Mouse (Mus musculus) heart, embryonic 13.5 days (tissue): Measurements from ENCODE around the gene Dennd1a. TPM values are rescaled to one million over a fixed set of nuclear protein-coding genes. Genes with fewer than 3 reads are reported as not detected.

Experiments used
- ATAC-seq: fragments of 200-750 bp; cut with Nextera tagmentation; 2 replicates; pipeline ENCODE4 v1.8.0; 2017; ENCODE audit warnings: moderate TSS enrichment; ENCODE audit not compliant: insufficient number of reproducible peaks, low FRiP score, low TSS enrichment; ENCODE audit errors: extremely low read depth
- H3K27ac ChIP-seq: fragments of 300-500 bp; sonication (generic); replicated peaks from 2 replicates; pipeline ENCODE4 v1.5.1; 2015; ENCODE audit warnings: moderate library complexity, mild to moderate bottlenecking, inconsistent platforms
- H3K27me3 ChIP-seq: fragments of 300-500 bp; sonication (generic); replicated peaks from 2 replicates; pipeline ENCODE4 v1.6.1; 2015; ENCODE audit warnings: mild to moderate bottlenecking, inconsistent platforms
- H3K36me3 ChIP-seq: fragments of 300-500 bp; sonication (generic); 2 replicates; pipeline ENCODE4 v1.6.1; 2015; ENCODE audit warnings: mild to moderate bottlenecking, inconsistent platforms
- H3K4me1 ChIP-seq: fragments of 300-500 bp; sonication (generic); 2 replicates; pipeline ENCODE4 v1.6.1; 2015; ENCODE audit warnings: inconsistent platforms
- H3K4me2 ChIP-seq: fragments of 300-500 bp; sonication (generic); 2 replicates; pipeline ENCODE4 v1.6.1; 2015; ENCODE audit warnings: inconsistent platforms, mild to moderate bottlenecking, moderate library complexity
- H3K4me3 ChIP-seq: fragments of 300-500 bp; sonication (generic); 2 replicates; pipeline ENCODE4 v1.5.1; 2015; ENCODE audit warnings: moderate library complexity, mild to moderate bottlenecking, inconsistent platforms
- H3K9ac ChIP-seq: fragments of 300-500 bp; sonication (generic); 2 replicates; pipeline ENCODE4 v1.6.1; 2015; ENCODE audit warnings: inconsistent platforms, mild to moderate bottlenecking, moderate library complexity
- H3K9me3 ChIP-seq: fragments of 300-500 bp; sonication (generic); 2 replicates; pipeline ENCODE4 v1.6.1; 2016; ENCODE audit warnings: inconsistent platforms
- WGBS: fragments of 180-500 bp; shearing (Covaris S2); methylation state at CpG from one replicate; pipeline ENCODE4 v1.1.7; 2015; ENCODE audit warnings: mixed read lengths; 5-methylcytosine and 5-hydroxymethylcytosine counted together
- polyA plus RNA-seq: library from polyadenylated mRNA; unstranded; fragments of >200 nt; fragmentation: Nextera tagmentation; extraction: Ambion mirVana; gene quantifications from 2 replicates; pipeline ENCODE4 v1.2.1, GENCODE M21; 2015

Dennd1a gene
- polyA plus RNA-seq, 1 experiment from 2014 or later, result 11.4 TPM

GRCm38 (mm10) chr2:38196199-38197060 lies 90.8 kb downstream of the Dennd1a start:
- no peaks in the 10 kb centered on the region for H3K27me3 ChIP-seq
- H3K9me3 ChIP-seq, result no peaks in the 10 kb centered on the region
- WGBS, result 31% methylated on average over 9 of the region's 9 CpGs
- peak overlapping the region; percentile 48 for H3K4me2 ChIP-seq
- peak overlapping the region; percentile 12; the same call in 1 of the 2 replicates for H3K4me3 ChIP-seq
- no peak overlapping the region for H3K9ac ChIP-seq
- H3K27ac ChIP-seq, result peak overlapping the region; percentile 34
- no peaks in the 10 kb centered on the region for H3K36me3 ChIP-seq
- peaks cover 13% of the 10 kb centered on the region for H3K4me1 ChIP-seq
- no peak for ATAC-seq

GRCm38 (mm10) chr2:38192007-38192406 lies 95.2 kb downstream of the Dennd1a start:
- no peak for ATAC-seq
- Histone ChIP-seq H3K9me3 (no peaks in the 10 kb centered on the region), H3K4me1 (peaks cover 17% of the 10 kb centered on the region), H3K36me3 (no peaks in the 10 kb centered on the region), H3K4me3 (no peak overlapping the region), H3K27ac (no peak overlapping the region), H3K9ac (no peak overlapping the region), H3K27me3 (no peaks in the 10 kb centered on the region), H3K4me2 (no peak overlapping the region)
- 97% methylated on average over 1 of the region's 1 CpGs for WGBS

GRCm38 (mm10) chr2:38191601-38192000 lies 95.6 kb downstream of the Dennd1a start:
- no peak overlapping the region for H3K9ac ChIP-seq
- H3K27me3 ChIP-seq, result no peaks in the 10 kb centered on the region
- no peak for ATAC-seq
- H3K4me2 ChIP-seq, result no peak overlapping the region
- H3K36me3 ChIP-seq, result no peaks in the 10 kb centered on the region
- H3K4me3 ChIP-seq, result no peak overlapping the region
- H3K9me3 ChIP-seq, result no peaks in the 10 kb centered on the region
- no peak overlapping the region for H3K27ac ChIP-seq
- H3K4me1 ChIP-seq, result peaks cover 13% of the 10 kb centered on the region

DNA sequence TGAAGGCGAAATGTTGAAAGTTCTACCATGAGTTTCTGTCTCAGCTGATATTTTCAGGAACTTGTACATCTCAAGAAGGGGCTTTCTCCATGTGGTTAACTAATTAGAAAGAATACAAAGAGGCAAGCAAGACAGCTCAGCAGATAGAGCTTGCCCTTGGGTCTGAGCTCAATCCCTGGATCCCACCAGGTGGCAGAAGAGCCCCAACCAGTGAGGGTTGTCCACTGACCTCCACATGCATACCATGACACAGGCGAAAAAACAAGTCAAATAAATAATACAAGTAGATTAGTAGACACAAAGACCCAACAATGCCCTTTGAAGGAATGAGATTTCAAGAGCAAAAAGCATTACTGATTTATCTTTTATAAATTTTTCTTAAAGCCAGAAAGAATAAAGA lies 100.8 kb downstream of the Dennd1a start:
- WGBS, result 60% methylated on average over 2 of the region's 2 CpGs
- H3K9me3 ChIP-seq, result no peaks in the 10 kb centered on the region
- H3K4me3 ChIP-seq, result no peak overlapping the region
- H3K4me2 ChIP-seq, result no peak overlapping the region
- ATAC-seq, result no peak
- H3K36me3 ChIP-seq, result no peaks in the 10 kb centered on the region
- H3K9ac ChIP-seq, result no peak overlapping the region
- H3K27me3 ChIP-seq, result no peaks in the 10 kb centered on the region
- 0 out of 2 replicates have a peak, but pooled peaks cover 6% of the 10 kb centered on the region for H3K4me1 ChIP-seq
- no peak overlapping the region for H3K27ac ChIP-seq

DNA sequence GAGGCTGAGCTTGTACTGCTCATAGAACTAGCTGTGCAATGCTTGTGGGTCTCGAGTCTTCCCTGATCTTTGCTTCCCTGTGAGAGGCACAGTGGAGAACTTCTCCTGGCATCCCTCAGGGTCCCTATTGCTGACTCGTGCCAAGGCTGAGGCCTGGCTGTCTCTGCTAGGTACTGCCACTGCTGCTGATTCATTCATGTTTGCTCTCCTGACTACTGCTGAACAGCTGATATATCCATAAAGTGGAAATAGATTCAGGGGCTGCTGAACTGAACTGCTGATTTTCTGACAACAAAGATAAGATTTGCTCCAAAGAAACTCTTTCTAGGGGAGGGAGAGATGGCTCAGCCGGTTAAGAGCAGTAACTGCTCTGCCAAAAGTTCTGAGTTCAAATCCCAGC lies 102.2 kb downstream of the Dennd1a start:
- H3K27ac ChIP-seq, result no peak overlapping the region
- H3K4me1 ChIP-seq, result 0 out of 2 replicates have a peak, but pooled peaks cover 6% of the 10 kb centered on the region
- H3K36me3 ChIP-seq, result no peaks in the 10 kb centered on the region
- no peaks in the 10 kb centered on the region for H3K27me3 ChIP-seq
- no peaks in the 10 kb centered on the region for H3K9me3 ChIP-seq
- no peak overlapping the region for H3K9ac ChIP-seq
- no peak overlapping the region for H3K4me2 ChIP-seq
- H3K4me3 ChIP-seq, result no peak overlapping the region
- no peak for ATAC-seq
- WGBS, result 67% methylated on average over 3 of the region's 3 CpGs

- no peaks in the 10 kb centered on the region for H3K36me3 ChIP-seq
- WGBS, result 75% methylated on average over 1 of the region's 1 CpGs
- no peaks in the 10 kb centered on the region for H3K9me3 ChIP-seq
- H3K4me1 ChIP-seq, result 0 out of 2 replicates have a peak, but pooled peaks cover 6% of the 10 kb centered on the region
- H3K4me2 ChIP-seq, result no peak overlapping the region
- H3K4me3 ChIP-seq, result no peak overlapping the region
- no peak for ATAC-seq
- no peak overlapping the region for H3K27ac ChIP-seq
- H3K27me3 ChIP-seq, result no peaks in the 10 kb centered on the region
- no peak overlapping the region for H3K9ac ChIP-seq
These were observed 103.3 kb downstream of the Dennd1a start for GRCm38 (mm10) chr2:38183881-38184280.

- Histone ChIP-seq H3K27me3 (no peaks in the 10 kb centered on the region), H3K27ac (no peak overlapping the region), H3K36me3 (no peaks in the 10 kb centered on the region), H3K4me3 (no peak overlapping the region), H3K4me1 (peaks cover 5% of the 10 kb centered on the region), H3K4me2 (no peak overlapping the region), H3K9me3 (no peaks in the 10 kb centered on the region), H3K9ac (no peak overlapping the region)
- 77% methylated on average over 1 of the region's 1 CpGs for whole genome bisulfite sequencing
- ATAC-seq, result no peak
These were observed 104.9 kb downstream of the Dennd1a start for GRCm38 (mm10) chr2:38182283-38182682.

GRCm38 (mm10) chr2:38177583-38177978 lies 109.6 kb downstream of the Dennd1a start:
- Histone ChIP-seq H3K4me1 (peaks cover 14% of the 10 kb centered on the region), H3K9ac (no peak overlapping the region), H3K9me3 (no peaks in the 10 kb centered on the region), H3K27ac (0 out of 2 replicates have a peak overlapping the region, but pooled peaks have one; percentile 15), H3K27me3 (no peaks in the 10 kb centered on the region), H3K36me3 (no peaks in the 10 kb centered on the region), H3K4me2 (no peak overlapping the region), H3K4me3 (no peak overlapping the region)
- no peak for ATAC-seq

- Histone ChIP-seq H3K4me1 (peaks cover 14% of the 10 kb centered on the region), H3K9ac (no peak overlapping the region), H3K4me3 (no peak overlapping the region), H3K36me3 (no peaks in the 10 kb centered on the region), H3K4me2 (no peak overlapping the region), H3K27me3 (no peaks in the 10 kb centered on the region), H3K27ac (0 out of 2 replicates have a peak overlapping the region, but pooled peaks have one; percentile 15), H3K9me3 (no peaks in the 10 kb centered on the region)
- 56% methylated on average over 4 of the region's 4 CpGs for WGBS
- ATAC-seq, result no peak
These were observed 110.2 kb downstream of the Dennd1a start for GRCm38 (mm10) chr2:38176870-38177582.

DNA sequence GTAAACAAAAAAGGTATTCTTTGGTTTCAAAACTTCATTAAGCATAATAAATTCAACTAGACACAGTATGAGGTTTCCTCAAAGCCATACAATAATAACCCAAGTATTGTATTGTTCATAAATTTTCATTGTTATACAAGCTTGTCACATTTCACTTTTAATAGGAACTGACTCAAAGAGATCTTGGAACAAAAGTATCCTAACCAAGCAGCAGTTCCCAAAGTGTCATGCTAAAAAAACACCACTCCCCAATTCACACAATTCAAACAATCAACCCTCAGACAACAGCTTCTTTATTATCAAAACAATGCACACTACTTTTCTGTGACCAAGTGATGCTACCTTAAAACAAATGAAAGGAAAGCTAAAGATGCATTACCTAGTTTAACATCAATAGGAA lies 111.9 kb downstream of the Dennd1a start:
- Histone ChIP-seq H3K36me3 (no peaks in the 10 kb centered on the region), H3K9ac (no peak overlapping the region), H3K9me3 (no peaks in the 10 kb centered on the region), H3K4me1 (peaks cover 14% of the 10 kb centered on the region), H3K4me2 (no peak overlapping the region), H3K4me3 (no peak overlapping the region), H3K27ac (no peak overlapping the region), H3K27me3 (no peaks in the 10 kb centered on the region)
- no peak for ATAC-seq

DNA sequence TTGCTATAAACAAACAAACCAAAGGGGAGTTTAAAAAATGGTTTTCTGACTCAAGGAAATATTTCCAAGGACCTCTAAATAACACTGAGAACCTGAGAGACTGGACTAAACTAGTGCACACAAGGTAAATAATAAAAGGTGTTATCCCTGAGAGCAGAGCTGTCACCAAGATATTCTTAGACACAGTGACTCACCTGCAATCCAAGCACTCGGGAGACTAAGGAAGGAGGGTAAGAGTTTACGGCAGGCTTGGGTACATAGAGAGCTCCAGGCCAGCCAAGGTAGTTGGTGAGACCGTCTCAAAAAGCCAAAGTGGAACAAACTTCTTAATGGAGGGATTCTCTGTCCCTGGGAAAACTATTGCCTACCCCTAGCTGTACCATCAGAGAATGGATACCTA lies 118.6 kb downstream of the Dennd1a start:
- no peak overlapping the region for H3K27ac ChIP-seq
- 63% methylated on average over 3 of the region's 3 CpGs for WGBS
- H3K27me3 ChIP-seq, result no peaks in the 10 kb centered on the region
- ATAC-seq, result no peak
- no peak overlapping the region for H3K9ac ChIP-seq
- peaks cover 8% of the 10 kb centered on the region; the same call in 1 of the 2 replicates for H3K4me1 ChIP-seq
- no peaks in the 10 kb centered on the region for H3K9me3 ChIP-seq
- H3K36me3 ChIP-seq, result no peaks in the 10 kb centered on the region
- H3K4me3 ChIP-seq, result no peak overlapping the region
- no peak overlapping the region for H3K4me2 ChIP-seq
